ENCODE assay signal across 8 mouse cellular contexts in the genomic region with DNA sequence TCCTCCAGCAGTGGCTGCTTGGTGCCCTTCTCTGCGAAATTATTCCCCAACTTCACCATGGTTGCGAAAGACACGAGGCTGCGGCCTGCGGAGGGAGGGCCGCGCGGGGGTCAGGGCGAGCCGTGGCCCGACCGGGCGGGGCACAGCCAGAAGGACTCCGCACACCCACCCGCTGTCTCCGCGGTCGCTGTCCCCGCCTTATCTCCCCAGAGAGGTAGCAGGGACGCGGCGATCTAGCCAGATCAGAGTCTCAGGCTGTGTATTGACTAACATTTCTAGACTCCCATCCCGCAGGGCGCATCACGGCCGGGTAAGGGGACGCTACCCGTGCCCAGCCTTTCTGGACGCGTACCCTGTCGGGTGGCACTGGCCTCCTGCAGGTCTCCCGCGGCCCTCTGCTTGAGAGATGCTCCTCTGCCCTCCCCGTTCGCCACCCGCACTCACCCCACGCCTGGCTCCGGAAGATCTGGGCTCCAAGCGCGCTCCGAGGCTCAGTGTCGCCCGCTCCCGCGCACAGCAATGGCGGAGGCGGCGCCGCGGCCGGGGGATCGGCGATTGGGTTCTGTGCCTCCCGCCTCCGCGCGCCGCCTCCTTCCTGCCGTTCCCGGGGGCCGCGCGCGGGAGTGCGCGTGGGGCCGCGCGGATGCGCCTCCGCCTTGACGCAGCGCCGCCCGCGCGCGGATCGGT. TPM values are rescaled to one million over a fixed set of nuclear protein-coding genes. Genes with fewer than 3 reads are reported as not detected.
DNase-seq lines count a peak whose midpoint lies in the region; TF ChIP-seq lines count a peak whose summit lies in the region.

No protein-coding gene starts in this region.

- H3K27ac ChIP-seq in cerebellum, adult 2 months (ENCODE audit: insufficient read depth, low read length) = peak overlapping the region; percentile 84

- TF ChIP-seq CTCF in cerebellum, adult 2 months (IDR thresholded peaks at IDR 0.05; ENCODE audit: borderline replicate concordance, insufficient read depth, low read depth, low read length) = no peak

- under 1% methylated on average over 79 of the region's 79 CpGs for WGBS in cerebellum, adult 2 months

- H3K27me3 ChIP-seq in cerebellum, adult 2 months (ENCODE audit: control insufficient read depth, insufficient read depth, low read length) = no peaks in the 10 kb centered on the region

- DNase-seq in R1 (ENCODE audit: low read depth, low spot score) = peak; percentile 36
- DNase-seq in cerebellum, adult 2 months = peak; percentile 88 to 90
- peak; percentile 47 for DNase-seq in forelimb bud, embryonic 11.5 days (ENCODE audit: low read depth, low spot score)
- DNase-seq in heart, postnatal 4 days = peak; percentile 57
- peak; percentile 77 to 79 for DNase-seq in layer of hippocampus, postnatal 36 days
- peak; percentile 72 for DNase-seq in lung, postnatal 14 days
- DNase-seq in right cerebral cortex, adult 2 months (ENCODE audit: low spot score in 2 of 2) = peak; percentile 75 to 79
- no peak for DNase-seq in c-Kit-positive CD71-positive TER-119-positive erythroid progenitor cells, embryonic 14.5 days (ENCODE audit: low spot score)

- peak overlapping the region; percentile 82 for H3K4me3 ChIP-seq in cerebellum, adult 2 months (replicated peaks; ENCODE audit: insufficient read depth, low read depth, low read length)

- TF ChIP-seq POLR2A in cerebellum, adult 2 months (IDR thresholded peaks at IDR 0.05; ENCODE audit: borderline replicate concordance, insufficient read depth, low read length) = peak; percentile 91

- peaks cover 20% of the 10 kb centered on the region for H3K4me1 ChIP-seq in cerebellum, adult 2 months (ENCODE audit: control insufficient read depth, insufficient read depth, low read length)

RNA-seq across cellular contexts. Expression of a gene that starts 0.6 kb away (rescaled TPM):
- 1,023 and 1,122 TPM in 2 replicates for polyA plus RNA-seq in cerebellum, adult 2 months (2012; rRNA removed)
- total RNA-seq in heart, postnatal 4 days (2021) = 10 to 100 TPM; 21.1 to 22.4 TPM
- 100 to 1,000 TPM; 394 to 463 TPM for total RNA-seq in layer of hippocampus, postnatal 36 days (2021)

Comparison
In these comparisons a context has a peak if more than half of its experiments do, and no peak if none do; other contexts are left out.
1. RNA of a gene that starts 0.6 kb away (total RNA-seq): 394 to 463 TPM in layer of hippocampus, postnatal 36 days; 21.1 to 22.4 TPM in heart, postnatal 4 days; every median in the first group is over 10 times any median in the second.